Mouse (Mus musculus): ENCODE results near the gene Gp5.
"Not testable (repeated sequence)": the region's sequence is repeated elsewhere in the genome, so short reads cannot be mapped to it uniquely, and the experiment has no call there.

The Gp5 gene

GRCm38 (mm10) chr16:30310647-30311046 lies at the start of gene Gp5:
Gene Gp5 (minus strand): TSS chr16:30310779.
- no peak for DNase-seq (ENCODE audit: low read depth, low spot score)

- DNase-seq (ENCODE audit: low read depth, low spot score): not testable (repeated sequence)
Observed at GRCm38 (mm10) chr16:30353489-30353888, 42.9 kb upstream of the Gp5 start.

GRCm38 (mm10) chr16:30314236-30314635 lies 3.7 kb upstream of the Gp5 start:
- no peak for DNase-seq (ENCODE audit: low read depth, low spot score)

GRCm38 (mm10) chr16:30310171-30310515 lies 436 bp downstream of the Gp5 start:
- no peak for DNase-seq (ENCODE audit: low read depth, low spot score)

- no peak for DNase-seq (ENCODE audit: low read depth, low spot score)
Observed at GRCm38 (mm10) chr16:30309395-30310170, 996 bp downstream of the Gp5 start.

GRCm38 (mm10) chr16:30308616-30309394 lies 1.8 kb downstream of the Gp5 start:
- DNase-seq (ENCODE audit: low read depth, low spot score): peak; percentile 55

- no peak for DNase-seq (ENCODE audit: low read depth, low spot score)
Observed at GRCm38 (mm10) chr16:30307961-30308615, 2.5 kb downstream of the Gp5 start.

GRCm38 (mm10) chr16:30307306-30307705 lies 3.3 kb downstream of the Gp5 start:
- DNase-seq (ENCODE audit: low read depth, low spot score): no peak

GRCm38 (mm10) chr16:30306102-30306501 lies 4.5 kb downstream of the Gp5 start:
- DNase-seq (ENCODE audit: low read depth, low spot score): no peak

GRCm38 (mm10) chr16:30304236-30304635 lies 6.3 kb downstream of the Gp5 start:
- DNase-seq (ENCODE audit: low read depth, low spot score): no peak

- no peak for DNase-seq (ENCODE audit: low read depth, low spot score)
Observed at GRCm38 (mm10) chr16:30303411-30303810, 7.2 kb downstream of the Gp5 start.

- no peak for DNase-seq (ENCODE audit: low read depth, low spot score)
Observed at GRCm38 (mm10) chr16:30302686-30303085, 7.9 kb downstream of the Gp5 start.

- DNase-seq (ENCODE audit: low read depth, low spot score): no peak
Observed at GRCm38 (mm10) chr16:30299711-30300277, 10.8 kb downstream of the Gp5 start.

GRCm38 (mm10) chr16:30297450-30297849 lies 13.1 kb downstream of the Gp5 start:
- DNase-seq (ENCODE audit: low read depth, low spot score): no peak

- DNase-seq (ENCODE audit: low read depth, low spot score): no peak
Observed at GRCm38 (mm10) chr16:30296601-30297275, 13.8 kb downstream of the Gp5 start.

- no peak for DNase-seq (ENCODE audit: low read depth, low spot score)
Observed at GRCm38 (mm10) chr16:30295106-30295505, 15.5 kb downstream of the Gp5 start.

- no peak for DNase-seq (ENCODE audit: low read depth, low spot score)
Observed at GRCm38 (mm10) chr16:30290436-30290835, 20.1 kb downstream of the Gp5 start.

GRCm38 (mm10) chr16:30285701-30286100 lies 24.9 kb downstream of the Gp5 start:
- DNase-seq (ENCODE audit: low read depth, low spot score): no peak

GRCm38 (mm10) chr16:30283743-30284337 lies 26.7 kb downstream of the Gp5 start:
- no peak for DNase-seq (ENCODE audit: low read depth, low spot score)

GRCm38 (mm10) chr16:30282844-30283495 lies 27.6 kb downstream of the Gp5 start, which contains the start of gene Lrrc15:
Gene Lrrc15 (minus strand): TSS chr16:30283256.
- DNase-seq (ENCODE audit: low read depth, low spot score): no peak

Data from brain, embryonic 18.5 days (tissue).